Mouse (Mus musculus) central nervous system, embryonic 14 days (tissue): ENCODE data around the gene Ltv1. TPM values are rescaled to one million over a fixed set of nuclear protein-coding genes. Genes with fewer than 3 reads are reported as not detected.

ENCODE experiments used
- polyA plus RNA-seq: library from polyadenylated mRNA; depleted of rRNA; stranded (reverse); fragments of >200 nt; gene quantifications from 2 replicates; pipeline ENCODE4 v1.2.3, GENCODE M21; 2012; rRNA removed

Gene Ltv1
- polyA plus RNA-seq = 34.4 and 37.5 TPM in 2 replicates

GRCm38 (mm10) chr10:13192731-13193351 lies at the start of gene Ltv1:
Gene Ltv1, minus strand, starts transcription at chr10:13193168.

GRCm38 (mm10) chr10:13177973-13178624 lies 14.9 kb downstream of the Ltv1 start, which contains the start of gene Zc2hc1b:
Gene Zc2hc1b, minus strand, starts transcription at chr10:13178023.

Other genes with a start within 250 kb of the Ltv1 start
- 0.76 and 1.4 TPM in 2 replicates for gene Stx11, start 228.9 kb downstream of the Ltv1 start, polyA plus RNA-seq
- gene Sf3b5, start 187.8 kb downstream of the Ltv1 start, polyA plus RNA-seq = 32.5 and 34.9 TPM in 2 replicates
- 133 and 239 TPM in 2 replicates for gene Plagl1, start 132.7 kb downstream of the Ltv1 start, polyA plus RNA-seq
- not detected in 2 replicates for gene Zc2hc1b, start 15.1 kb downstream of the Ltv1 start, polyA plus RNA-seq